Mouse (Mus musculus): Measurements from ENCODE around the gene Fam189a1. TPM values are rescaled to one million over a fixed set of nuclear protein-coding genes. Genes with fewer than 3 reads are reported as not detected.

The Fam189a1 gene
- polyA plus RNA-seq, 2 experiments, result 0.02 TPM; not detected in 1

DNA sequence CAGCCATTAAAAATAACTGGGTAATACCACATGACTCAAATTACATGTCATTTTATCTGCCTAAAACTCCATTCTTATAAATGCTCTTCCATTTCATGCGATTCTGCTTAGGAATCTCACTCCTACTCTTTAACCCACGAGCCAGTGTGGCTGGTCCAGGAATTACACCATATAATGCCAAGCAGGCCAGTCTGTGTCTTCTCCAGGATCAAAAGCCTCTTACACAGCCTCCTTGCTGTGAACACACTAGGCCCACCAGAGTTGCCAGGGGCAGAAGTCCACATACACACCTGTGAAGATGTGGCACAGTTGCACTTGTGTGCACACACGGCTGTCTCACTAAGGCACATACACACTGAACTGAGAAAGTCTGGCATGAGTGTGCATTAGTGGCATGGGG lies 50.8 kb downstream of the Fam189a1 start:
- TF ChIP-seq EP300 (IDR thresholded peaks at IDR 0.05; ENCODE audit: low read depth) (no peak), CTCF (IDR thresholded peaks at IDR 0.05; ENCODE audit: low read depth) (no peak)
- WGBS (ENCODE audit: insufficient replicate concordance), result 58% methylated on average over 3 of the region's 3 CpGs

DNA sequence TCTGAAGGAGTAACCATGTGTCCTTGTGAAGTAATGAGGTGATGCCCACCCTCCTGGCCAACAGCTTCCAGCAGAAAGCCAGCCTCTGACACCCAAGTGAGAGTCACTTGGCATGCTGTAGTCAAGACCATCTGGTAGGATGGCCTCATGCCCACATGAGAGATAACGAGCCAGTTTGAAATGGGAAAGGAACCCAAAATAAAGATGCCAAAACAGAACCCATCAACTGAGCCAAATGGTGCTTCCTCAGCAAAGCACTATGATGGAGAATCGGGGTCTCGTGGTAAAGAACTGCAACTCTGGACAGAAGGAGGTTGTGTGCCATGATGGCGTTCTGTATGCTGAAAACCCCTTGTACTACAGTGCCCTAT lies 51.3 kb downstream of the Fam189a1 start:
- no peaks in the 10 kb centered on the region for H3K27me3 ChIP-seq (ENCODE audit: control insufficient read depth, insufficient read depth, low read length)
- WGBS (ENCODE audit: insufficient replicate concordance), result 52% methylated on average over 4 of the region's 4 CpGs
- no peaks in the 10 kb centered on the region for H3K36me3 ChIP-seq (replicated peaks; ENCODE audit: control insufficient read depth, insufficient read depth, low read depth)
- ATAC-seq (ENCODE audit: insufficient read depth) (no peak), DNase-seq (ENCODE audit: low read depth in 3 of 3, low spot score in 3 of 3) (no peak)
- no peak overlapping the region for H3K27ac ChIP-seq
- no peaks in the 10 kb centered on the region for H3K9me3 ChIP-seq (ENCODE audit: control insufficient read depth, low read length)
- no peak overlapping the region for H3K4me2 ChIP-seq (ENCODE audit: low read depth)
- H3K4me3 ChIP-seq (ENCODE audit: insufficient read depth in 1 of 2, low read depth in 2 of 2, low read length in 2 of 2), result no peak overlapping the region
- H3K9ac ChIP-seq (replicated peaks), result no peak overlapping the region
- no peaks in the 10 kb centered on the region for H3K4me1 ChIP-seq (replicated peaks; ENCODE audit: control insufficient read depth in 2 of 2, insufficient read depth in 2 of 2, low read length in 1 of 2)
- TF ChIP-seq CTCF (IDR thresholded peaks at IDR 0.05; ENCODE audit: low read depth) (no peak), EP300 (IDR thresholded peaks at IDR 0.05; ENCODE audit: low read depth) (no peak)

More for the DNA sequence above, 50.8 kb downstream of the Fam189a1 start:
- no peak for DNase-seq (ENCODE audit: low read depth in 3 of 3, low spot score in 3 of 3)
- Histone ChIP-seq H3K36me3 (replicated peaks; ENCODE audit: control insufficient read depth, insufficient read depth, low read depth) (no peaks in the 10 kb centered on the region), H3K27ac (no peak overlapping the region), H3K9ac (replicated peaks) (no peak overlapping the region), H3K4me2 (ENCODE audit: low read depth) (no peak overlapping the region), H3K9me3 (ENCODE audit: control insufficient read depth, low read length) (no peaks in the 10 kb centered on the region), H3K4me3 (ENCODE audit: insufficient read depth in 1 of 2, low read depth in 2 of 2, low read length in 2 of 2) (no peak overlapping the region), H3K27me3 (ENCODE audit: control insufficient read depth, insufficient read depth, low read length) (no peaks in the 10 kb centered on the region), H3K4me1 (replicated peaks; ENCODE audit: control insufficient read depth in 2 of 2, insufficient read depth in 2 of 2, low read length in 1 of 2) (no peaks in the 10 kb centered on the region)
- no peak for ATAC-seq (ENCODE audit: insufficient read depth)

DNA sequence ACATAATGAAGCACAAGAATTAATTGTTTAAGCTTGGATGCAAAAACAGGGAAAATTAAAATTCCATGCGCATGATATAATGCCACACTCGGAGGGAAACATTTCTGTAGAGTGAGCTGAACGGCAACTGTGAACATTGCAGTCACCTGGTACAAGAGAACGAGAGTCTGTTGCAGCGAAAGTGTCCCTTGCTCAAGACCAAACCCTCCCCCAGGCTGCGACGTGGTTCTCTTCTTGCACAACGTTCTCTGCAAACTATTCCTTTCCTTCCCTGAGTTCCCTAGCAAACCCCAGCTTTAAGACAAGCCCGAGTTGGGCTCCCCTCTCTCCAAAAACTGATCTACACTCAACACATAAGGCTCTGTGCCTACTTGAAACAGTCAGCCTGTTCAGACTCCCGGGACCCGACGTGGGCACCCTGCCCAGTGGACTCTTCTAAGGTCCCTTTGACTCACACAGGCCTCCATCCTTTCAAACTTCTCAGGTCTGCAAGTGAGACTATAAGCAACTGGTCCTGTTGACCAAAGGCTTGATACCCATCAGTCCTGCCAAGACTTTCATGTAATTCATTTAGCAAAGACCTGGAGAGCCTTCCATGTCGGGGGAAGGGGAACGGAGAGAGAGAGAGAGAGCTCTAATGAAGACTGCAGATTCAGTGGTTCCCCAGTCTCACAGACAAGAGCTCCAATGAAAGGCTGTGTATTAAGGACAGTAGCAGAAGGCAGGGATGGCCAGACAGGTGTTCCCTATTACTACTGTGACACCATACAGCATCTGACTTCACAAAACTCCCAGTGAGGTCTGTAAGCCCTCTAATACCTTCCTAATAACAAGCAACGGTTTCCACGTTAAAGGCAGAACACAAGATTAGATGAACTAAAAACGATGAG lies 51.9 kb downstream of the Fam189a1 start:
- no peak overlapping the region for H3K4me3 ChIP-seq (ENCODE audit: insufficient read depth in 1 of 2, low read depth in 2 of 2, low read length in 2 of 2)
- no peak overlapping the region for H3K9ac ChIP-seq (replicated peaks)
- H3K4me2 ChIP-seq (ENCODE audit: low read depth), result no peak overlapping the region
- no peaks in the 10 kb centered on the region for H3K36me3 ChIP-seq (replicated peaks; ENCODE audit: control insufficient read depth, insufficient read depth, low read depth)
- no peak overlapping the region for H3K27ac ChIP-seq
- ATAC-seq (ENCODE audit: insufficient read depth) (no peak), DNase-seq (ENCODE audit: low read depth in 3 of 3, low spot score in 3 of 3) (no peak)
- no peaks in the 10 kb centered on the region for H3K4me1 ChIP-seq (replicated peaks; ENCODE audit: control insufficient read depth in 2 of 2, insufficient read depth in 2 of 2, low read length in 1 of 2)
- no peaks in the 10 kb centered on the region for H3K27me3 ChIP-seq (ENCODE audit: control insufficient read depth, insufficient read depth, low read length)
- 69% methylated on average over 17 of the region's 17 CpGs for WGBS (ENCODE audit: insufficient replicate concordance)
- TF ChIP-seq CTCF (IDR thresholded peaks at IDR 0.05; ENCODE audit: low read depth) (no peak), EP300 (IDR thresholded peaks at IDR 0.05; ENCODE audit: low read depth) (no peak)
- no peaks in the 10 kb centered on the region for H3K9me3 ChIP-seq (ENCODE audit: control insufficient read depth, low read length)

DNA sequence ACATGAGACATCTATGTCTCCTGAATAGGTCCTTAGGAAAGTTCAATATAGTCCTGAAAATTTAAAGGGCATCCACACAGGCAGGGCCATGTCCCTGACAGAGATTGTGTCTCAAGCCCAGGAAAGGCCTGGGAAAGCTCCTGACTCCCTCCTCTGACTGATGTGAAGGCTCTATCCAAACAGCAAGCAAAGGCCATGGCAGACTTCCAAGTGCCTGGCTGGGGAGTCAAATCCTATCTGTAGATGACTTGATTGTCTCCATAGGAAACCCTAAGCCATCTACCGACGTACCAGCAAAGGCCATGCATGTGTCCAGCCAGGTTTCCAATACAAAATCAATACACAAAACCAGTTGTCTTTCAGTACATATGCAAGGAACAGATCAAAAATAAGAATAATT lies 54.7 kb downstream of the Fam189a1 start:
- no peak for TF ChIP-seq EP300 (IDR thresholded peaks at IDR 0.05; ENCODE audit: low read depth)
- Histone ChIP-seq H3K36me3 (replicated peaks; ENCODE audit: control insufficient read depth, insufficient read depth, low read depth) (no peaks in the 10 kb centered on the region), H3K9me3 (ENCODE audit: control insufficient read depth, low read length) (no peaks in the 10 kb centered on the region), H3K9ac (replicated peaks) (no peak overlapping the region), H3K4me2 (ENCODE audit: low read depth) (no peak overlapping the region), H3K4me1 (replicated peaks; ENCODE audit: control insufficient read depth in 2 of 2, insufficient read depth in 2 of 2, low read length in 1 of 2) (no peaks in the 10 kb centered on the region), H3K4me3 (ENCODE audit: insufficient read depth in 1 of 2, low read depth in 2 of 2, low read length in 2 of 2) (no peak overlapping the region), H3K27ac (no peak overlapping the region), H3K27me3 (ENCODE audit: control insufficient read depth, insufficient read depth, low read length) (no peaks in the 10 kb centered on the region)
- 62% methylated on average over 2 of the region's 2 CpGs for WGBS (ENCODE audit: insufficient replicate concordance)
- no peak for ATAC-seq (ENCODE audit: insufficient read depth)
- DNase-seq (ENCODE audit: low read depth in 3 of 3, low spot score in 3 of 3), result no peak

DNA sequence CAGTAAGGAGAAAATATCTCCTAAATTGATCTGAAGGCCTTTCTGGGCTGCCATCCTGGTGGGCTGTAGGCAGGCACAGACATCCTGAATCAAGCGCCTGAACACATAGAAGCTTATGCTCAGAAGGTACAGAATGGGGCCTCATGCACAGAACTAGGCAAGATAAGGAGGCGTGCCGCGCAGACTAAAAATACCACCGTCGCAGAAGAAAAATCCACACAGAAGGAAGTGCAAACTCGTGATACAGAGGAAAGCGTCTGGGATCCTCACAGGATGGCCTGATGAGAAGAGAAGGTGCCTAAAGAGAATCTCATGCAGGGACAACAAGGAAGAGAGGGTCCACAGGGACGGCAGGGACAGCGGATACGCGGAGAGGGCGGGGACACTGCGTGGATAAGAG lies 58.7 kb downstream of the Fam189a1 start:
- Histone ChIP-seq H3K4me1 (replicated peaks; ENCODE audit: control insufficient read depth in 2 of 2, insufficient read depth in 2 of 2, low read length in 1 of 2) (no peaks in the 10 kb centered on the region), H3K4me2 (ENCODE audit: low read depth) (no peak overlapping the region), H3K9me3 (ENCODE audit: control insufficient read depth, low read length) (no peaks in the 10 kb centered on the region), H3K4me3 (ENCODE audit: insufficient read depth in 1 of 2, low read depth in 2 of 2, low read length in 2 of 2) (no peak overlapping the region), H3K9ac (replicated peaks) (no peak overlapping the region), H3K36me3 (replicated peaks; ENCODE audit: control insufficient read depth, insufficient read depth, low read depth) (no peaks in the 10 kb centered on the region), H3K27ac (no peak overlapping the region), H3K27me3 (ENCODE audit: control insufficient read depth, insufficient read depth, low read length) (no peaks in the 10 kb centered on the region)
- TF ChIP-seq EP300 (IDR thresholded peaks at IDR 0.05; ENCODE audit: low read depth) (no peak), CTCF (IDR thresholded peaks at IDR 0.05; ENCODE audit: low read depth) (no peak)
- WGBS (ENCODE audit: insufficient replicate concordance), result 60% methylated on average over 14 of the region's 14 CpGs
- no peak for DNase-seq (ENCODE audit: low read depth in 3 of 3, low spot score in 3 of 3)
- no peak for ATAC-seq (ENCODE audit: insufficient read depth)

Measured in liver, embryonic 14.5 days (tissue).